Mouse (Mus musculus): ENCODE results near the gene Kars.

- TF ChIP-seq CTCF (IDR thresholded peaks at IDR 0.05; ENCODE audit: low read depth): peak; percentile 62
- no peak for TF ChIP-seq EP300 (IDR thresholded peaks at IDR 0.05; ENCODE audit: low read depth)
These were observed 29.0 kb downstream of the Kars start for GRCm38 (mm10) chr8:111982116-111982515.
